Mouse (Mus musculus) heart, embryonic 15.5 days (tissue): Measurements from ENCODE around the gene Mdm1. TPM values are rescaled to one million over a fixed set of nuclear protein-coding genes. Genes with fewer than 3 reads are reported as not detected.
"Not testable (repeated sequence)": the region's sequence is repeated elsewhere in the genome, so short reads cannot be mapped to it uniquely, and the experiment has no call there.

Experiments
- ATAC-seq: fragments of 200-750 bp; cut with Nextera tagmentation; replicated peaks from 2 replicates; pipeline ENCODE4 v1.8.0; 2017; ENCODE audit warnings: low read depth, moderate TSS enrichment; ENCODE audit not compliant: insufficient number of reproducible peaks, insufficient read depth, low FRiP score
- H3K27ac ChIP-seq: fragments of 300-500 bp; sonication (generic); 2 replicates; pipeline ENCODE4 v1.5.1; 2015; ENCODE audit warnings: mild to moderate bottlenecking, inconsistent platforms
- H3K27me3 ChIP-seq: fragments of 300-500 bp; sonication (generic); 2 replicates; pipeline ENCODE4 v1.6.1; 2015; ENCODE audit warnings: inconsistent platforms
- H3K36me3 ChIP-seq: fragments of 300-500 bp; sonication (generic); 2 replicates; pipeline ENCODE4 v1.6.1; 2015; ENCODE audit warnings: mild to moderate bottlenecking, inconsistent platforms
- H3K4me1 ChIP-seq: fragments of 300-500 bp; sonication (generic); replicated peaks from 2 replicates; pipeline ENCODE4 v1.6.1; 2015; ENCODE audit warnings: inconsistent platforms
- H3K4me2 ChIP-seq: fragments of 300-500 bp; sonication (generic); 2 replicates; pipeline ENCODE4 v1.6.1; 2015; ENCODE audit warnings: inconsistent platforms, mild to moderate bottlenecking, moderate library complexity
- H3K4me3 ChIP-seq: fragments of 300-500 bp; sonication (generic); 2 replicates; pipeline ENCODE4 v1.5.1; 2015; ENCODE audit warnings: mild to moderate bottlenecking, inconsistent platforms
- H3K9ac ChIP-seq: fragments of 300-500 bp; sonication (generic); 2 replicates; pipeline ENCODE4 v1.6.1; 2015; ENCODE audit warnings: mild to moderate bottlenecking, inconsistent platforms
- H3K9me3 ChIP-seq: fragments of 300-500 bp; sonication (generic); replicated peaks from 2 replicates; pipeline ENCODE4 v1.6.1; 2016; ENCODE audit warnings: inconsistent platforms
- WGBS: fragments of 180-500 bp; shearing (Covaris S2); methylation state at CpG from one replicate; pipeline ENCODE4 v1.1.7; 2015; ENCODE audit warnings: mixed read lengths; 5-methylcytosine and 5-hydroxymethylcytosine counted together
- polyA plus RNA-seq: library from polyadenylated mRNA; unstranded; fragments of >200 nt; fragmentation: Nextera tagmentation; extraction: Ambion mirVana; gene quantifications from 2 replicates; pipeline ENCODE4 v1.2.1, GENCODE M21; 2015

The Mdm1 gene
- polyA plus RNA-seq, 1 experiment from 2014 or later, result 13.6 TPM

DNA sequence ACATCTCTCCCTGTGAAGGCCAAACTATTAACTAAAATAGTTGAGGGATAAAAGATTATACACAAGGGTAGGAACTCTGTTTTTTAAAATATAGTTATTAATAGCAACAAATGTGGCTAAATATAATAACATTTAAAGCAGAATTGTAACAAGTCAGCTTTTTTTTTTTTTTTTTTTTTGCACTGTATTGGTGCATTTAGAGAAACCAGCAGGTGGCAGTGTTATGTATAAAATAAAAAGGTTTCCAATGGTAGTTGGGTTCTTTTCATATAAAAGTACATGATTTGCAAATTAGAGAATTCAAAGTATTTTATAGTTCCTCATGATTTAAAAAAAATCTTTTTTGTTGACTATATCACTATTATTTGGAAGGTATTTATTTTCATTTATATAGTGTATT, 14.3 kb downstream of the Mdm1 start:
- H3K9me3 ChIP-seq, result no peaks in the 10 kb centered on the region
- ATAC-seq, result no peak
- no peak overlapping the region for H3K27ac ChIP-seq
- no peaks in the 10 kb centered on the region for H3K27me3 ChIP-seq
- H3K4me2 ChIP-seq, result no peak overlapping the region
- no peak overlapping the region for H3K4me3 ChIP-seq
- no peak overlapping the region for H3K9ac ChIP-seq
- peaks cover 18% of the 10 kb centered on the region for H3K36me3 ChIP-seq
- no peaks in the 10 kb centered on the region for H3K4me1 ChIP-seq

- Histone ChIP-seq H3K27ac (no peak overlapping the region), H3K36me3 (peaks cover 15% of the 10 kb centered on the region), H3K9ac (no peak overlapping the region), H3K9me3 (no peaks in the 10 kb centered on the region), H3K27me3 (no peaks in the 10 kb centered on the region), H3K4me1 (no peaks in the 10 kb centered on the region), H3K4me2 (no peak overlapping the region), H3K4me3 (no peak overlapping the region)
- no peak for ATAC-seq
- WGBS, result 64% methylated on average over 2 of the region's 2 CpGs
Observed at GRCm38 (mm10) chr10:118161131-118161530, 19.5 kb downstream of the Mdm1 start.

GRCm38 (mm10) chr10:118169212-118169611, 27.6 kb downstream of the Mdm1 start:
- H3K4me2 ChIP-seq, result no peak overlapping the region
- no peak overlapping the region for H3K4me3 ChIP-seq
- H3K27ac ChIP-seq, result no peak overlapping the region
- no peaks in the 10 kb centered on the region for H3K27me3 ChIP-seq
- no peak for ATAC-seq
- H3K36me3 ChIP-seq, result peaks cover 5% of the 10 kb centered on the region; the same call in 1 of the 2 replicates
- no peaks in the 10 kb centered on the region for H3K9me3 ChIP-seq
- WGBS, result 82% methylated on average over 12 of the region's 12 CpGs
- no peak overlapping the region for H3K9ac ChIP-seq
- no peaks in the 10 kb centered on the region for H3K4me1 ChIP-seq

DNA sequence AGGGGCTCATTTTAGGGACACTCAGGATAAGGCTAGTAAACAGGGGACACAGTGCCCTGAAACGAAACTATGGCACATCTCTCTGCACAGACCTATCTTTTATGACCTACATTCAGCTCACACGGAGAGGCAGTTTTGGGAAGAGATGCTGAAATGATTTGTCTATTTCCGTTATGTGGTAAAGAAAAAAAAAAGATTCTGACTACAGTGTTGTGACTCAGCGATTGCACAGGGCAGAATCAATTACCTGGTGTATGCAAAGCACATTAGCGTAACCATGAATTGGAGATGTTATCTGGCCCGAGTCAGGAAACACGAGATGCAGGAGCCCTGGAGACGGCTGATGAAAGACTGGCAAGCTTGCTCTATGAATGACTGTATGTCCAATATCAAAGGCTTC, 30.8 kb downstream of the Mdm1 start:
- Histone ChIP-seq H3K27ac (no peak overlapping the region), H3K4me2 (no peak overlapping the region), H3K27me3 (no peaks in the 10 kb centered on the region), H3K9ac (no peak overlapping the region), H3K9me3 (no peaks in the 10 kb centered on the region), H3K36me3 (no peaks in the 10 kb centered on the region), H3K4me3 (no peak overlapping the region), H3K4me1 (no peaks in the 10 kb centered on the region)
- ATAC-seq, result no peak
- WGBS, result 68% methylated on average over 8 of the region's 8 CpGs

- no peak for ATAC-seq
- Histone ChIP-seq H3K27me3 (no peaks in the 10 kb centered on the region), H3K4me2 (no peak overlapping the region), H3K27ac (no peak overlapping the region), H3K9me3 (no peaks in the 10 kb centered on the region), H3K36me3 (no peaks in the 10 kb centered on the region), H3K9ac (no peak overlapping the region), H3K4me3 (no peak overlapping the region), H3K4me1 (no peaks in the 10 kb centered on the region)
- 87% methylated on average over 3 of the region's 3 CpGs for WGBS
Observed at GRCm38 (mm10) chr10:118172876-118173275, 31.3 kb downstream of the Mdm1 start.

DNA sequence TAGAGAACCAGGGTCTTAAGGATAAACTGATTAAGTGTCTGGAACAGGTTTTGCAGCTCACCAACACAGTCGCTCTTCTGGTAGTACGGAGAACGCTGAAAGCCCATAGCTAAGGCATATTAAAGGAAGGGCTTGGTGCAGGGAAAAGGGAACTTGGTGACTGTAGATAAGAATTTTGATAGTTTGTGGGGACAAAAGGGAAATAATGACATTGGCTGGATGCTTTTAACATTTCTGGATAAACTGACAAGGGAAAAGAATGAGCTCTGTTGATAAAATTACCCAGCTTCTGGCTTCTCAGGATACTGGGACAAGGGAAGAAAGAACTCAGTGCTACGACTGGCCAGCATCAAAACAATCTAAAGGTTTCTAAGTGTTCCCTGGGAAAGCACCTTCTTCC, 33.9 kb downstream of the Mdm1 start:
- 65% methylated on average over 4 of the region's 4 CpGs for WGBS
- not testable (repeated sequence) for H3K36me3 ChIP-seq, H3K4me2 ChIP-seq, ATAC-seq, H3K9me3 ChIP-seq, H3K27me3 ChIP-seq, H3K27ac ChIP-seq, H3K9ac ChIP-seq, H3K4me3 ChIP-seq, H3K4me1 ChIP-seq

- ATAC-seq, result no peak
- no peaks in the 10 kb centered on the region for H3K9me3 ChIP-seq
- H3K4me1 ChIP-seq, result no peaks in the 10 kb centered on the region
- H3K4me3 ChIP-seq, result no peak overlapping the region
- 60% methylated on average over 10 of the region's 10 CpGs for WGBS
- no peak overlapping the region for H3K27ac ChIP-seq
- no peak overlapping the region for H3K4me2 ChIP-seq
- H3K27me3 ChIP-seq, result no peaks in the 10 kb centered on the region
- H3K36me3 ChIP-seq, result no peaks in the 10 kb centered on the region
- H3K9ac ChIP-seq, result no peak overlapping the region
Observed at GRCm38 (mm10) chr10:118178735-118179151, 37.1 kb downstream of the Mdm1 start.

GRCm38 (mm10) chr10:118179265-118179664, 37.7 kb downstream of the Mdm1 start:
- Histone ChIP-seq H3K9ac (no peak overlapping the region), H3K9me3 (no peaks in the 10 kb centered on the region), H3K4me2 (no peak overlapping the region), H3K4me1 (no peaks in the 10 kb centered on the region), H3K27me3 (no peaks in the 10 kb centered on the region), H3K36me3 (no peaks in the 10 kb centered on the region), H3K27ac (no peak overlapping the region), H3K4me3 (no peak overlapping the region)
- no peak for ATAC-seq
- WGBS, result 83% methylated on average over 11 of the region's 11 CpGs

GRCm38 (mm10) chr10:118195150-118195549, 53.5 kb downstream of the Mdm1 start:
- H3K36me3 ChIP-seq, ATAC-seq, H3K27me3 ChIP-seq, H3K4me3 ChIP-seq, H3K4me1 ChIP-seq, H3K9ac ChIP-seq, H3K9me3 ChIP-seq, H3K4me2 ChIP-seq, H3K27ac ChIP-seq: not testable (repeated sequence)
- 23% methylated on average over 3 of the region's 3 CpGs for WGBS

GRCm38 (mm10) chr10:118204642-118205041, 63.0 kb downstream of the Mdm1 start, which contains the start of gene Il22:
Il22 (plus strand) TSS chr10:118204942.
- Histone ChIP-seq H3K27ac (no peak within 1 kb of the TSS), H3K36me3 (no peaks in the 10 kb centered on the region), H3K9ac (no peak within 1 kb of the TSS), H3K4me2 (no peak within 1 kb of the TSS), H3K9me3 (no peaks in the 10 kb centered on the region), H3K4me1 (no peaks in the 10 kb centered on the region), H3K27me3 (no peaks in the 10 kb centered on the region), H3K4me3 (no peak within 1 kb of the TSS)
- WGBS, result 69% methylated on average over 4 of the region's 4 CpGs
- ATAC-seq, result no peak

- H3K4me1 ChIP-seq, H3K27me3 ChIP-seq, H3K4me2 ChIP-seq, H3K9me3 ChIP-seq, H3K27ac ChIP-seq, H3K9ac ChIP-seq, H3K36me3 ChIP-seq, H3K4me3 ChIP-seq, ATAC-seq: not testable (repeated sequence)
- WGBS, result 86% methylated on average over 2 of the region's 4 CpGs
Observed at GRCm38 (mm10) chr10:118215719-118216393, 74.2 kb downstream of the Mdm1 start.
